Mouse (Mus musculus) forebrain, embryonic 13.5 days (tissue): ENCODE data around the gene Ambra1. TPM values are rescaled to one million over a fixed set of nuclear protein-coding genes. Genes with fewer than 3 reads are reported as not detected.
A peak's percentile ranks its signal among the peaks of the same experiment; 100 is the strongest.

Experiments used
- ATAC-seq: fragments of 200-750 bp; cut with Nextera tagmentation; 2 replicates; pipeline ENCODE4 v1.8.0; 2017
- H3K27ac ChIP-seq: fragments of 300-500 bp; sonication (generic); 2 replicates; pipeline ENCODE4 v1.5.1; 2015; ENCODE audit warnings: inconsistent platforms, mild to moderate bottlenecking, moderate library complexity
- H3K27me3 ChIP-seq: fragments of 300-500 bp; sonication (generic); 2 replicates; pipeline ENCODE4 v1.6.1; 2015; ENCODE audit warnings: mild to moderate bottlenecking, inconsistent platforms
- H3K36me3 ChIP-seq: fragments of 300-500 bp; sonication (generic); 2 replicates; pipeline ENCODE4 v1.6.1; 2015; ENCODE audit warnings: mild to moderate bottlenecking, inconsistent platforms; ENCODE audit not compliant: poor library complexity, severe bottlenecking
- H3K4me1 ChIP-seq: fragments of 300-500 bp; sonication (generic); 2 replicates; pipeline ENCODE4 v1.6.1; 2015; ENCODE audit warnings: inconsistent platforms
- H3K4me2 ChIP-seq: fragments of 300-500 bp; sonication (generic); 2 replicates; pipeline ENCODE4 v1.6.1; 2015; ENCODE audit warnings: inconsistent platforms, mild to moderate bottlenecking, moderate library complexity
- H3K4me3 ChIP-seq: fragments of 300-500 bp; sonication (generic); 2 replicates; pipeline ENCODE4 v1.5.1; 2015; ENCODE audit warnings: mild to moderate bottlenecking, inconsistent platforms
- H3K9ac ChIP-seq: fragments of 300-500 bp; sonication (generic); 2 replicates; pipeline ENCODE4 v1.6.1; 2015; ENCODE audit warnings: mild to moderate bottlenecking, inconsistent platforms
- H3K9me3 ChIP-seq: fragments of 300-500 bp; sonication (generic); replicated peaks from 2 replicates; pipeline ENCODE4 v1.6.1; 2016; ENCODE audit warnings: inconsistent platforms
- WGBS: fragments of 180-500 bp; shearing (Covaris S2); methylation state at CpG from one replicate; pipeline ENCODE4 v1.1.7; 2015; 5-methylcytosine and 5-hydroxymethylcytosine counted together
- polyA plus RNA-seq: library from polyadenylated mRNA; unstranded; fragments of >200 nt; fragmentation: Nextera tagmentation; extraction: Ambion mirVana; gene quantifications from 2 replicates; pipeline ENCODE4 v1.2.1, GENCODE M21; 2015

The Ambra1 gene
- polyA plus RNA-seq, 1 experiment from 2014 or later, result 16.2 TPM

GRCm38 (mm10) chr2:91948792-91949241 is 218.9 kb downstream of the Ambra1 start:
- no peaks in the 10 kb centered on the region for H3K27me3 ChIP-seq
- no peak overlapping the region for H3K4me2 ChIP-seq
- no peaks in the 10 kb centered on the region for H3K9me3 ChIP-seq
- no peak for ATAC-seq
- H3K36me3 ChIP-seq, result no peaks in the 10 kb centered on the region
- no peak overlapping the region for H3K4me3 ChIP-seq
- H3K9ac ChIP-seq, result no peak overlapping the region
- WGBS, result 71% methylated on average over 3 of the region's 3 CpGs
- peaks cover 68% of the 10 kb centered on the region for H3K4me1 ChIP-seq
- H3K27ac ChIP-seq, result no peak overlapping the region; the same call in 1 of the 2 replicates

- peak; percentile 44 for ATAC-seq
- no peaks in the 10 kb centered on the region for H3K36me3 ChIP-seq
- H3K27me3 ChIP-seq, result no peaks in the 10 kb centered on the region
- H3K9me3 ChIP-seq, result no peaks in the 10 kb centered on the region
- peaks cover 66% of the 10 kb centered on the region for H3K4me1 ChIP-seq
- 63% methylated on average over 17 of the region's 17 CpGs for WGBS
- peak overlapping the region; percentile 43 for H3K4me2 ChIP-seq
- H3K27ac ChIP-seq, result peak overlapping the region; percentile 88
- no peak overlapping the region; the same call in 1 of the 2 replicates for H3K4me3 ChIP-seq
- H3K9ac ChIP-seq, result peak overlapping the region; percentile 56
Observed at GRCm38 (mm10) chr2:91949411-91950274, 219.7 kb downstream of the Ambra1 start.

- peak; percentile 73 for ATAC-seq
- 15% methylated on average over 15 of the region's 15 CpGs for WGBS
- H3K9ac ChIP-seq, result peak overlapping the region; percentile 56
- H3K9me3 ChIP-seq, result no peaks in the 10 kb centered on the region
- H3K27me3 ChIP-seq, result no peaks in the 10 kb centered on the region
- H3K36me3 ChIP-seq, result no peaks in the 10 kb centered on the region
- H3K4me1 ChIP-seq, result peaks cover 67% of the 10 kb centered on the region
- H3K4me3 ChIP-seq, result no peak overlapping the region; the same call in 1 of the 2 replicates
- H3K27ac ChIP-seq, result peak overlapping the region; percentile 88
- H3K4me2 ChIP-seq, result peak overlapping the region; percentile 43
Observed at GRCm38 (mm10) chr2:91950275-91951085, 220.5 kb downstream of the Ambra1 start.

GRCm38 (mm10) chr2:91953825-91954224 is 223.9 kb downstream of the Ambra1 start:
- WGBS, result 32% methylated on average over 5 of the region's 5 CpGs
- Histone ChIP-seq H3K4me3 (no peak overlapping the region), H3K4me2 (no peak overlapping the region), H3K27me3 (no peaks in the 10 kb centered on the region), H3K9me3 (no peaks in the 10 kb centered on the region), H3K9ac (no peak overlapping the region), H3K27ac (0 out of 2 replicates have a peak overlapping the region, but pooled peaks have one; percentile 1), H3K36me3 (no peaks in the 10 kb centered on the region), H3K4me1 (peaks cover 57% of the 10 kb centered on the region)
- ATAC-seq, result no peak

GRCm38 (mm10) chr2:91955121-91955591 is 225.2 kb downstream of the Ambra1 start:
- Histone ChIP-seq H3K9ac (no peak overlapping the region), H3K27ac (0 out of 2 replicates have a peak overlapping the region, but pooled peaks have one; percentile 49), H3K4me3 (no peak overlapping the region), H3K27me3 (no peaks in the 10 kb centered on the region), H3K36me3 (no peaks in the 10 kb centered on the region), H3K4me1 (peaks cover 57% of the 10 kb centered on the region), H3K4me2 (no peak overlapping the region), H3K9me3 (no peaks in the 10 kb centered on the region)
- 85% methylated on average over 4 of the region's 4 CpGs for WGBS
- ATAC-seq, result no peak

- no peak for ATAC-seq
- H3K9ac ChIP-seq, result no peak overlapping the region
- WGBS, result 87% methylated on average over 6 of the region's 6 CpGs
Observed at GRCm38 (mm10) chr2:91955875-91956274, 225.9 kb downstream of the Ambra1 start.

GRCm38 (mm10) chr2:91957096-91957495 is 227.2 kb downstream of the Ambra1 start:
- Histone ChIP-seq H3K9ac (no peak overlapping the region), H3K4me2 (peak overlapping the region; percentile 27), H3K27ac (peak overlapping the region; percentile 79), H3K36me3 (no peaks in the 10 kb centered on the region), H3K9me3 (no peaks in the 10 kb centered on the region), H3K4me3 (no peak overlapping the region), H3K4me1 (peaks cover 59% of the 10 kb centered on the region), H3K27me3 (no peaks in the 10 kb centered on the region)
- ATAC-seq, result peak; percentile 88
- 35% methylated on average over 4 of the region's 4 CpGs for WGBS

More at GRCm38 (mm10) chr2:91955875-91956274, 225.9 kb downstream of the Ambra1 start:
- Histone ChIP-seq H3K4me2 (no peak overlapping the region), H3K27ac (peak overlapping the region; percentile 49; the same call in 1 of the 2 replicates), H3K4me1 (peaks cover 50% of the 10 kb centered on the region), H3K4me3 (no peak overlapping the region), H3K36me3 (no peaks in the 10 kb centered on the region), H3K9me3 (no peaks in the 10 kb centered on the region), H3K27me3 (no peaks in the 10 kb centered on the region)

GRCm38 (mm10) chr2:91958049-91958448 is 228.1 kb downstream of the Ambra1 start:
- Histone ChIP-seq H3K9ac (no peak overlapping the region), H3K27me3 (no peaks in the 10 kb centered on the region), H3K4me3 (no peak overlapping the region), H3K4me2 (no peak overlapping the region), H3K27ac (no peak overlapping the region), H3K9me3 (no peaks in the 10 kb centered on the region), H3K4me1 (peaks cover 67% of the 10 kb centered on the region), H3K36me3 (no peaks in the 10 kb centered on the region)
- 83% methylated on average over 8 of the region's 8 CpGs for WGBS
- ATAC-seq, result no peak

GRCm38 (mm10) chr2:91958701-91959457 is 228.9 kb downstream of the Ambra1 start:
- no peaks in the 10 kb centered on the region for H3K36me3 ChIP-seq
- ATAC-seq, result no peak
- H3K4me2 ChIP-seq, result no peak overlapping the region
- H3K27me3 ChIP-seq, result no peaks in the 10 kb centered on the region
- H3K9me3 ChIP-seq, result no peaks in the 10 kb centered on the region
- H3K9ac ChIP-seq, result no peak overlapping the region
- 53% methylated on average over 10 of the region's 10 CpGs for WGBS
- H3K4me1 ChIP-seq, result peaks cover 62% of the 10 kb centered on the region
- H3K27ac ChIP-seq, result no peak overlapping the region
- H3K4me3 ChIP-seq, result no peak overlapping the region

GRCm38 (mm10) chr2:91959544-91960410 is 229.8 kb downstream of the Ambra1 start:
- Histone ChIP-seq H3K4me2 (no peak overlapping the region), H3K27ac (no peak overlapping the region), H3K9me3 (no peaks in the 10 kb centered on the region), H3K36me3 (no peaks in the 10 kb centered on the region), H3K4me3 (no peak overlapping the region), H3K9ac (no peak overlapping the region), H3K27me3 (peaks cover 3% of the 10 kb centered on the region; the same call in 1 of the 2 replicates), H3K4me1 (peaks cover 59% of the 10 kb centered on the region)
- ATAC-seq, result no peak
- 78% methylated on average over 11 of the region's 11 CpGs for WGBS

GRCm38 (mm10) chr2:91960459-91960858 is 230.5 kb downstream of the Ambra1 start:
- no peak overlapping the region for H3K9ac ChIP-seq
- no peaks in the 10 kb centered on the region for H3K36me3 ChIP-seq
- ATAC-seq, result no peak
- no peaks in the 10 kb centered on the region for H3K9me3 ChIP-seq
- peaks cover 6% of the 10 kb centered on the region for H3K27me3 ChIP-seq
- H3K4me3 ChIP-seq, result no peak overlapping the region
- H3K4me2 ChIP-seq, result no peak overlapping the region
- WGBS, result 89% methylated on average over 5 of the region's 5 CpGs
- H3K4me1 ChIP-seq, result peaks cover 53% of the 10 kb centered on the region
- no peak overlapping the region for H3K27ac ChIP-seq
